21 mouse cellular contexts compared by ENCODE assay signal in genomic region chr4:47504841-47505517, GRCm38 (mm10). TPM values are rescaled to one million over a fixed set of nuclear protein-coding genes. Genes with fewer than 3 reads are reported as not detected.
A peak's percentile ranks its signal among the peaks of the same experiment; 100 is the strongest.
DNase-seq lines count a peak whose midpoint lies in the region; ATAC-seq and TF ChIP-seq lines count a peak whose summit lies in the region.
"Had no signal": no experiment of that assay in that cellular context is flagged by ENCODE, and none has a peak within 500 bp of the region (broad histone marks: within the 10 kb centered on the region; RNA-seq: fewer than 3 reads in every experiment).

No protein-coding gene starts in this region.

- TF ChIP-seq EP300 in lung, postnatal 0 days (IDR thresholded peaks at IDR 0.05), result no peak

- no peak for TF ChIP-seq CTCF in gastrocnemius, adult 2 months (IDR thresholded peaks at IDR 0.05)
- no peak for TF ChIP-seq CTCF in lung, postnatal 0 days (IDR thresholded peaks at IDR 0.05)

- no peak for ATAC-seq in lung, postnatal 0 days
- ATAC-seq: forebrain, embryonic 14.5 days; liver, postnatal 0 days had no signal

- WGBS in lung, postnatal 0 days, result 71% methylated on average over 10 of the region's 10 CpGs

- no peak overlapping the region for H3K9ac ChIP-seq in lung, postnatal 0 days (replicated peaks; ENCODE audit: low read depth)
- H3K9ac ChIP-seq: liver, postnatal 0 days; neural tube, embryonic 13.5 days had no signal

- H3K9me3 ChIP-seq in lung, postnatal 0 days (ENCODE audit: low read length), result no peaks in the 10 kb centered on the region
- H3K9me3 ChIP-seq: hindbrain, embryonic 10.5 days; neural tube, embryonic 13.5 days had no signal

- intact Hi-C loops in gastrocnemius, adult 2 months (cut with DNase I), result loop anchor here (5.0 kb wide), 2 partner anchors 68 to 72 kb away; no protein-coding TSS in a partner anchor

- H3K27ac ChIP-seq in gastrocnemius, adult 2 months, result peak overlapping the region; percentile 21; the same call in 1 of the 2 replicates
- no peak overlapping the region for H3K27ac ChIP-seq in lung, postnatal 0 days (ENCODE audit: low read length)
- H3K27ac ChIP-seq: hindbrain, embryonic 10.5 days; neural tube, embryonic 13.5 days had no signal

- DNase-seq in gastrocnemius, adult 2 months, result no peak
- DNase-seq in gastrocnemius, postnatal 25 days, result no peak
- DNase-seq in lung, postnatal 0 days (ENCODE audit: low spot score), result peak; percentile 5
- DNase-seq in lung, adult 18-20 months, result no peak
- DNase-seq in adipocyte (ENCODE audit: low spot score), result peak; percentile 5
- peak; percentile 37 for DNase-seq in skeletal muscle tissue, adult 2 months (ENCODE audit: low read depth, low spot score)
- no peak for DNase-seq in thymus, postnatal 0 days (ENCODE audit: low spot score)
- DNase-seq in yolk sac, embryonic 10.5 days (ENCODE audit: low spot score), result no peak
- DNase-seq: adrenal gland, adult 2 months; cerebellum, adult 11-12 months; cerebellum, postnatal 36 days; heart, adult 18-20 months; kidney, postnatal 4 days; liver; liver, postnatal 0 days; lung, postnatal 4 days; thymus, adult 2 months had no signal

- no peaks in the 10 kb centered on the region for H3K36me3 ChIP-seq in lung, postnatal 0 days (ENCODE audit: insufficient read depth, low read length)
- H3K36me3 ChIP-seq: hindbrain, embryonic 10.5 days; neural tube, embryonic 13.5 days had no signal

- no peaks in the 10 kb centered on the region for H3K4me1 ChIP-seq in lung, postnatal 0 days (ENCODE audit: insufficient read depth, low read depth, low read length)
- H3K4me1 ChIP-seq: hindbrain, embryonic 10.5 days; neural tube, embryonic 13.5 days had no signal

- no peak overlapping the region for H3K4me2 ChIP-seq in lung, postnatal 0 days (replicated peaks; ENCODE audit: low read depth, low read length)
- H3K4me2 ChIP-seq: midbrain, embryonic 11.5 days; neural tube, embryonic 13.5 days had no signal

- H3K4me3 ChIP-seq in gastrocnemius, adult 2 months, result no peak overlapping the region
- no peak overlapping the region for H3K4me3 ChIP-seq in lung, postnatal 0 days (ENCODE audit: low read depth, low read length)
- H3K4me3 ChIP-seq: hindbrain, embryonic 10.5 days; neural tube, embryonic 13.5 days had no signal

- H3K27me3 ChIP-seq in lung, postnatal 0 days (replicated peaks; ENCODE audit: insufficient read depth, low read length), result no peaks in the 10 kb centered on the region
- H3K27me3 ChIP-seq: neural tube, embryonic 13.5 days had no signal

RNA-seq across cellular contexts. Expression of gene Sec61b, which starts 30.5 kb away (rescaled TPM):
- 10 to 100 TPM; 37.4 to 43.7 TPM for total RNA-seq in gastrocnemius, adult 2 months (2021)
- 10 to 100 TPM; 37.4 to 39.0 TPM for total RNA-seq in gastrocnemius, postnatal 25 days (2021)
- 304 and 337 TPM in 2 replicates for polyA plus RNA-seq in lung, postnatal 0 days (2015; fragmentation: Nextera tagmentation; extraction: Ambion mirVana)
- 467 and 510 TPM in 2 replicates for polyA plus RNA-seq in thymus, postnatal 0 days (2015; fragmentation: Nextera tagmentation; extraction: Ambion mirVana)

RNA-seq across cellular contexts. Expression of gene Alg2, which starts 30.8 kb away (rescaled TPM):
- 10 to 100 TPM; 11.2 to 11.4 TPM for total RNA-seq in gastrocnemius, adult 2 months (2021)
- total RNA-seq in gastrocnemius, postnatal 25 days (2021), result 1 to 10 TPM; 9.3 to 9.6 TPM
- 21.2 and 21.9 TPM in 2 replicates for polyA plus RNA-seq in lung, postnatal 0 days (2015; fragmentation: Nextera tagmentation; extraction: Ambion mirVana)
- 27.9 and 29.3 TPM in 2 replicates for polyA plus RNA-seq in thymus, postnatal 0 days (2015; fragmentation: Nextera tagmentation; extraction: Ambion mirVana)

Comparison
In these comparisons a context has a peak if more than half of its experiments do, and no peak if none do; other contexts are left out.
1. DNase-seq: peak in lung, postnatal 0 days (single experiment), adipocyte (single experiment) and skeletal muscle tissue, adult 2 months (single experiment); none in gastrocnemius, adult 2 months (single experiment), gastrocnemius, postnatal 25 days (single experiment), lung, adult 18-20 months (0 of 2), thymus, postnatal 0 days (single experiment) and yolk sac, embryonic 10.5 days (single experiment).